Mouse (Mus musculus) embryonic facial prominence, embryonic 12.5 days (tissue): Measurements from ENCODE around the gene Hist1h3e. TPM values are rescaled to one million over a fixed set of nuclear protein-coding genes. Genes with fewer than 3 reads are reported as not detected.
"Not testable (repeated sequence)": the region's sequence is repeated elsewhere in the genome, so short reads cannot be mapped to it uniquely, and the experiment has no call there.

Experiments used
- ATAC-seq: fragments of 200-750 bp; cut with Nextera tagmentation; 2 replicates; pipeline ENCODE4 v1.8.0; 2017; ENCODE audit not compliant: insufficient number of reproducible peaks, insufficient read depth, low FRiP score, low TSS enrichment
- H3K27ac ChIP-seq: fragments of 300-500 bp; sonication (generic); 2 replicates; pipeline ENCODE4 v1.5.1; 2016; ENCODE audit warnings: mild to moderate bottlenecking
- H3K27me3 ChIP-seq: fragments of 300-500 bp; sonication (generic); 2 replicates; pipeline ENCODE4 v1.6.1; 2016; ENCODE audit warnings: mild to moderate bottlenecking, moderate library complexity
- H3K36me3 ChIP-seq: fragments of 300-500 bp; sonication (generic); 2 replicates; pipeline ENCODE4 v1.6.1; 2016; ENCODE audit warnings: mild to moderate bottlenecking
- H3K4me1 ChIP-seq: fragments of 300-500 bp; sonication (generic); 2 replicates; pipeline ENCODE4 v1.6.1; 2016
- H3K4me2 ChIP-seq: fragments of 300-500 bp; sonication (generic); replicated peaks from 2 replicates; pipeline ENCODE4 v1.6.1; 2016; ENCODE audit warnings: mild to moderate bottlenecking, moderate library complexity
- H3K4me3 ChIP-seq: fragments of 300-500 bp; sonication (generic); 2 replicates; pipeline ENCODE4 v1.5.1; 2016; ENCODE audit warnings: mild to moderate bottlenecking
- H3K9ac ChIP-seq: fragments of 300-500 bp; sonication (generic); 2 replicates; pipeline ENCODE4 v1.6.1; 2016; ENCODE audit warnings: mild to moderate bottlenecking, moderate library complexity
- H3K9me3 ChIP-seq: fragments of 300-500 bp; sonication (generic); 2 replicates; pipeline ENCODE4 v1.6.1; 2016; ENCODE audit warnings: mild to moderate bottlenecking, moderate library complexity
- WGBS: fragments of 180-500 bp; shearing (Covaris S2); methylation state at CpG from one replicate; pipeline ENCODE4 v1.1.7; 2016; 5-methylcytosine and 5-hydroxymethylcytosine counted together
- polyA plus RNA-seq: library from polyadenylated mRNA; unstranded; fragments of >200 nt; fragmentation: Nextera tagmentation; extraction: Ambion mirVana; gene quantifications from 2 replicates; pipeline ENCODE4 v1.2.1, GENCODE M21; 2016

Hist1h3e gene
- polyA plus RNA-seq, 1 experiment from 2014 or later: 9.5 TPM

DNA sequence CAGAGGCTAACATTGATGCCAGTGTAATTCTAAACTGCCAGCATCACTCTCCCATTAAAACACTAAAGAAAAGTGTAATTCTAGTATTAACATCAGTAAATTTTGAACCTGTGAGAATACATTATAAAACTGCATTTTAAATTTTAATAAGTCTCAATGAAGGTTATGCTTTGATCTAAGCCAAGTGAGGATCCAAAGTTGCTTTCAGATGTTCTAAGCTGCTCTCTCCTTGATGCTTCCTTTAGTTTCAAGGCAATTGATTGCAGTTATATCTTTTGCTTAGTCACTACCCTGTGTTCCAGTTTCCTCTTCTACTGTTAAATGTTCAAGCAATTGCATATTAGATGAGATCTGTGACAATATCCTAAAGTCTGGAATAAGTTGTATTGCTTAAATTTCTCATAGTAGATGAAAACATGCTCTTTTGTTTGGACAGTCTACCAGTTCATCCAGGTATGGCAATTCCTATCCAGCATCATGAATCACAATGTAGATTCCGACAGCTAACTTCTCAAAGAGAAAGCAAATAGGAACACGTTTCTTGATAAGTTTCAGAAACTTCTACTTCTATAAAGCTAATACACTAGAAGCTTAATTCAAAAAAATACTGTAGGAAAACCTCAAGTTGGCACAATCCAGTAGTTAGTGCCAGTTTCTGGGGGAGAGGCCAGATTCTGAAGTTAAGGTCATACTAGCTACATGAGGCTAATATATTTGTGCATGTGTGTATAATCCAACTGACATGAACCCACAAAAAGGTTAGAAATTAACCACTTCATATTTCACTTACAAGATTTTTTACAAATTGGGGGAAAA lies 10.3 kb upstream of the Hist1h3e start:
- Histone ChIP-seq H3K36me3 (no peaks in the 10 kb centered on the region), H3K4me2 (peak overlapping the region; percentile 74), H3K9me3 (no peaks in the 10 kb centered on the region), H3K4me1 (peaks cover 19% of the 10 kb centered on the region; the same call in 1 of the 2 replicates), H3K9ac (peak overlapping the region; percentile 72), H3K4me3 (peak overlapping the region; percentile 52), H3K27ac (peak overlapping the region; percentile 96), H3K27me3 (no peaks in the 10 kb centered on the region)
- no peak for ATAC-seq
- 37% methylated on average over 2 of the region's 2 CpGs for WGBS

DNA sequence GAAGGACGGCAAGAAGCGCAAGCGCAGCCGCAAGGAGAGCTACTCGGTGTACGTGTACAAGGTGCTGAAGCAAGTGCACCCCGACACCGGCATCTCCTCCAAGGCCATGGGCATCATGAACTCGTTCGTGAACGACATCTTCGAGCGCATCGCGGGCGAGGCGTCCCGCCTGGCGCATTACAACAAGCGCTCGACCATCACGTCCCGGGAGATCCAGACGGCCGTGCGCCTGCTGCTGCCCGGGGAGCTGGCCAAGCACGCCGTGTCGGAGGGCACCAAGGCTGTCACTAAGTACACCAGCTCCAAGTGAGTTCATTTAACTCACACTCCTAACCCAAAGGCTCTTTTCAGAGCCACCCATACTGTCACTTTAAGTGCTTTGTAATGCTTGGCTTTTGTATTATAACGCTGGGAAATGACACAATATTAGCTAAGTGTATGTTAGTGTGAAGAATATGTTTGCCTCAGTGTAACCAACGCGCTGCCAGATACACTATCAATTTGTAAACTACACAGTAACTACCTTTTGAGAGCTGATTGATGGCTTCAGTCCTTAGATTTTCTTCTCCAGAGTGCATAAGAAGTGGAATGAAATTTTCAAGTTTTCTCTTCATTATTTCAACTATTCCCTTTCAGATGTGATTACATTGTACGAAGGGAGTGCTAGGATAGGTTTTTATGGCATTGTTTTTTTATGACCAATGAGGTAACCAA lies 9.5 kb upstream of the Hist1h3e start:
- Histone ChIP-seq H3K4me3 (peak overlapping the region; percentile 52), H3K27ac (peak overlapping the region; percentile 96), H3K9ac (peak overlapping the region; percentile 72), H3K4me1 (peaks cover 13% of the 10 kb centered on the region; the same call in 1 of the 2 replicates), H3K4me2 (peak overlapping the region; percentile 74)
- WGBS: under 1% methylated on average over 17 of the region's 34 CpGs
- ATAC-seq, H3K27me3 ChIP-seq, H3K9me3 ChIP-seq, H3K36me3 ChIP-seq: not testable (repeated sequence)

DNA sequence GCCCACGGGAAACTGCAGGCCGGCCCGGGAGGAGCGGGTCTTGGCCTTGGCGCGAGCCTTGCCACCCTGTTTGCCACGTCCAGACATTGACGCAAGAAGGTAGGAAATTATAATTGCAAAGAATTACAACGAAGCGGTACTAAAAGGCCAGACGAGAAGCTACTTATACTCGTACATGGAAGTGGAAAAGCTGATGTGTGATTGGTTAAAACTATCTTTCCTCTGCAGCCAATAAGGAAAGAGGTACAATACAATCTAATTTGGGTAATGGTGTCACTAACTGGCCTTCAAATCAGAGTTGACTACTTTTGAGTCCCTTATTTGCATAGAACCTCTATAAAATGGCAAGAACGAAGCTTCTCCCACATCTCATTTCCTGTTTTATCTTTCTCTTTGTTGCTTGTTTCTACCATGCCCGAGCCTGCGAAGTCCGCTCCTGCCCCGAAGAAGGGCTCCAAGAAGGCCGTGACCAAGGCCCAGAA lies 8.9 kb upstream of the Hist1h3e start, which contains the start of the genes Hist1h2ae and Hist1h2bg:
Gene Hist1h2ae, minus strand, starts transcription at position 199 of the 482 bp plus-strand sequence.
Gene Hist1h2bg, plus strand, starts transcription at position 375 of the 482 bp plus-strand sequence.
- Histone ChIP-seq H3K4me1 (peaks cover 8% of the 10 kb centered on the region; the same call in 1 of the 2 replicates), H3K27me3 (no peaks in the 10 kb centered on the region), H3K9ac (peak within 1 kb of the TSS; percentile 72), H3K27ac (peak within 1 kb of the TSS; percentile 96), H3K4me2 (peak within 1 kb of the TSS; percentile 74), H3K9me3 (no peaks in the 10 kb centered on the region), H3K36me3 (no peaks in the 10 kb centered on the region), H3K4me3 (peak within 1 kb of the TSS; percentile 52)
- peak; percentile 91 for ATAC-seq
- whole genome bisulfite sequencing: 0% methylated on average over 18 of the region's 18 CpGs

DNA sequence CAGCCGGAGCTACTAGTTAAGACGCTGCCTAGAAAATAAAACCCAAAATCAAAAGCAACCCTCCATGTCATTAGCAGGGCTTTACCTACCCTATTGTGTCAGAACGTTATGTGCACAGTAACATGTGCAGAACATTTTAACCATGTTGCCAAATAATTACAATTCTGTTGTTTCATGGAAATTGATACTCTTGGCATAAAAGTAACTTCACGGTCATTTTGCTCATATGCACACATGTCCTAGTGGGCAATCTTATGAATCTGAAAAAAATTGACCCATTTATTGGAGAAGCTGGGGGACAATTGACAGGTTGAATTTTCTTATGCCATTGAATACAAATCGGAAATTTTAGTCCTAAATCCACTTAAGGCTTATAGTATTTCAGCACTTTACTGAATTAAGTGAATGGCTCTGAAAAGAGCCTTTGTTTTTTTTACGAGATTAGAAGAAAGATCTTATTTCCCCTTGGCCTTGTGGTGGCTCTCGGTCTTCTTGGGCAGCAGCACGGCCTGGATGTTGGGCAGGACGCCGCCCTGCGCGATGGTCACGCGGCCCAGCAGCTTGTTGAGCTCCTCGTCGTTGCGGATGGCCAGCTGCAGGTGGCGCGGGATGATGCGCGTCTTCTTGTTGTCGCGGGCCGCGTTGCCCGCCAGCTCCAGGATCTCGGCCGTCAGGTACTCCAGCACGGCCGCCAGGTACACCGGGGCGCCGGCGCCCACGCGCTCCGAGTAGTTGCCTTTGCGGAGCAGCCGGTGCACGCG lies 8.3 kb upstream of the Hist1h3e start:
- not testable (repeated sequence) for ATAC-seq, H3K36me3 ChIP-seq, H3K4me1 ChIP-seq, H3K9me3 ChIP-seq, H3K27me3 ChIP-seq
- 1% methylated on average over 24 of the region's 41 CpGs for WGBS
- peak overlapping the region; percentile 96 for H3K27ac ChIP-seq
- H3K9ac ChIP-seq: peak overlapping the region; percentile 44
- H3K4me2 ChIP-seq: peak overlapping the region; percentile 55
- H3K4me3 ChIP-seq: peak overlapping the region; percentile 52

DNA sequence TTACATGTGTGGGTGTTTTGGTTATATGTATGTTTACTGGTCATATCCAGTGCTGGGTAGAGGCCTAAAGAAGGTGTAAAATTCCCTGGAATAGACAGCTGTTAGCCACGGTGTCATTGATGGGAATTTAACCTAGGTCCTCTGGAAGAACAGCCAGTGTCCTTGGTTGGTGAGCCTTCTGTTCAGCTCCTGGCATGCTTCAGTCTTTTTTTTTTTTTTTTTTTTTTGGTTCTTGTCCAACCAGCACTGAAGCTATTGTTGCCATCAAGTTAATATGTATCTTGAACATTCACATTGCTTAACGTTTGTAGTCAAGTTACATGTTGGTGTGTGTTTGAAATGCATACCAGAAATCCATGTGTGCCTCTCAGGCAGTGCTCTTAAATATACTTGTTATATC lies 2.3 kb upstream of the Hist1h3e start:
- Histone ChIP-seq H3K36me3 (no peaks in the 10 kb centered on the region), H3K27me3 (no peaks in the 10 kb centered on the region), H3K4me2 (no peak overlapping the region), H3K9me3 (no peaks in the 10 kb centered on the region), H3K4me3 (no peak overlapping the region), H3K27ac (peak overlapping the region; percentile 98; the same call in 1 of the 2 replicates), H3K9ac (no peak overlapping the region), H3K4me1 (no peaks in the 10 kb centered on the region)
- no peak for ATAC-seq
- WGBS: 84% methylated on average over 2 of the region's 2 CpGs

DNA sequence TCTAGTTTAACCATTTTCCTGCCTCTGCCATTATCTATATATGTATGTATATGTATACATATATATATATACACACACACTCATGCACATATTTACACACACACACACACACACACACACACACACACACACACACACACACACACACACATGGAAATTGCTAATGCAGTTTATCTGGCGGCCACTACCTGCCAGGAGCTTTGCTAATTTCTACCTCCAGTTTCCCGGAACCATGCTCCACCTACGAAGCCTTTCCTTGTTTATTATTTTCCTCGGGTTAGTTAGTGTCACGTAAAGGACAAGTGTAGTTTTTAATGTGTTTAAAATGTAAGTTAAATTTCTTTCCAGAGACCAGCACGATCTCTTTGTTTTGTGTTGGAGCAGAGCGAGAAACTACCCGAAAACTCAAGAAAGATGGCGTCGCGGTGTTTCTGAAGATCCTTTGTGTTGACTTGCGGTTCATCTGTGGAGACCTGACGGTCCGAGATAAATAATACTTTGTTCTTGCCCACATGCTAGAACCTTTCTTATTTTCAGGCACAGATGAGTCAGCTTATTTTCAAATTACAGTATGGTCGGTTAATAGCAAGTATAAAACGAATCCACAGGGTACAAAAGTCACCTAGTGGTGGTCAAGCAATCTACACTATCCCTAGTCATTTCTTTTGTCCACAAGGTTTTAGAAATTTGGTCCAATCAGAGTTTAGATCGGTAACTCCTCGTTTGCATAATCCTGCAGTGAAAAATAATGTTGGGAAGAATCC lies 712 bp upstream of the Hist1h3e start:
- Histone ChIP-seq H3K4me3 (peak overlapping the region; percentile 40), H3K36me3 (no peaks in the 10 kb centered on the region), H3K27me3 (no peaks in the 10 kb centered on the region), H3K27ac (peak overlapping the region; percentile 98), H3K4me2 (peak overlapping the region; percentile 74), H3K9me3 (no peaks in the 10 kb centered on the region), H3K9ac (peak overlapping the region; percentile 48), H3K4me1 (no peaks in the 10 kb centered on the region)
- ATAC-seq: peak; percentile 50
- 2% methylated on average over 18 of the region's 18 CpGs for WGBS

DNA sequence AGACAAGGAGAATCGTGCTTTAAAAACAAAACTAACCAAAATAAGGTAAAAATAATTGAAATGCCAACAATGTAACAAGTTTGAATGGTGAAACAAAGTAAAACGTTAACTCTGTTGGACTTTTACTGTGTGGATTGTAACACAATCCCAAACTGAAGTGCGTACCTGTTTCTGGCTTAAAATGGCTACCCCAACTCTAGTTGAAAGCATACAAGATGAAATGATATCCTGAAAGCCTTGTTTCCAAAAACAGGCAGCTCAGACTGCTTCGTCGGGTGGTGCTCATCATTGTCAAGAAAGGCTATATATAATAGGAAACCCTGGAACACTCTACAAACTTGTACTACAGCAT lies 662 bp downstream of the Hist1h3e start:
- 3% methylated on average over 2 of the region's 5 CpGs for WGBS
- Histone ChIP-seq H3K9ac (peak overlapping the region; percentile 36; the same call in 1 of the 2 replicates), H3K4me2 (peak overlapping the region; percentile 74), H3K27ac (peak overlapping the region; percentile 98), H3K4me3 (peak overlapping the region; percentile 40)
- not testable (repeated sequence) for H3K9me3 ChIP-seq, ATAC-seq, H3K27me3 ChIP-seq, H3K36me3 ChIP-seq, H3K4me1 ChIP-seq

DNA sequence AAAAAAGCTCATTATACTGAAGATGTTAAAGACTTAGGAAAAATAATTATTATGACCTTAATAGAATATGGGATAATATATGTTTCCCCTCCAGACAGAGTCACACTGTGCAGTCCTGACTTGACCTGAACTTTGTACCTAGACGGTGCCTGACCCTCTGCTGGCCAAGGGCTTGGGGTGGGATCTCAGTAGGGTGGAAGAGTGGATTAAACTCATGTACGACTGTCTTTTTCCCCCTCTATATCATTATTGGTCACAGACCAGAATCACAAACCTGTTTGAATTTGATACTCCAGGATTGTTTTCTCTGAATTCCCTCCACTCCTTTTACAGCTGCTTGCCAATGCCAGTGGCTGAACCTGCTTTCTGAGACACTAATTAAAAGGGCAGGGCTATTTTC lies 1.5 kb downstream of the Hist1h3e start:
- H3K9ac ChIP-seq, H3K36me3 ChIP-seq, H3K4me1 ChIP-seq, H3K9me3 ChIP-seq, H3K4me3 ChIP-seq, ATAC-seq, H3K27me3 ChIP-seq: not testable (repeated sequence)
- H3K27ac ChIP-seq: 0 out of 2 replicates have a peak overlapping the region, but pooled peaks have one; percentile 57
- 9% methylated on average over 2 of the region's 2 CpGs for WGBS
- peak overlapping the region; percentile 27; the same call in 1 of the 2 replicates for H3K4me2 ChIP-seq

DNA sequence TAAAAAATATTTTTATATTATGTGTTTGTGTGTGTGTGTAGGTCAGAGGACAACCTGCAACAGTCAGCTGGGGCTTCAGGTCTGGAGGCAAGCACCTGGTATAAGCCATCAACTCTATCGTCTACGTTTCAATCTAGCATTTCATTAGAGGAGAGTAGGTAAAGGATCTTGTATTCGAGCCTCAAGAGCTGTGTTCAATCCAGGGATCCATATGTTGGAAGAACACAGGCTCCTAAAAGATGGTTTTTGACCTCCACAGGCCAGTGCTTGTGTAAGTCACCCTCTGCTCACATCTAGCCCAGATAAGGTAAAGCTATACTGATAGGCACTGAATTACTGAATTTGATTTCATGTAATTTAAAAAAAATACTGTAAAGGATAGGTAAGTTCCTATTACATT lies 5.3 kb downstream of the Hist1h3e start:
- H3K9ac ChIP-seq: no peak overlapping the region
- H3K4me1 ChIP-seq: 0 out of 2 replicates have a peak, but pooled peaks cover 6% of the 10 kb centered on the region
- H3K27ac ChIP-seq: peak overlapping the region; percentile 99
- no peaks in the 10 kb centered on the region for H3K36me3 ChIP-seq
- H3K27me3 ChIP-seq: no peaks in the 10 kb centered on the region
- WGBS: 65% methylated on average over 3 of the region's 3 CpGs
- no peak overlapping the region for H3K4me3 ChIP-seq
- H3K9me3 ChIP-seq: no peaks in the 10 kb centered on the region
- H3K4me2 ChIP-seq: peak overlapping the region; percentile 82
- no peak for ATAC-seq

DNA sequence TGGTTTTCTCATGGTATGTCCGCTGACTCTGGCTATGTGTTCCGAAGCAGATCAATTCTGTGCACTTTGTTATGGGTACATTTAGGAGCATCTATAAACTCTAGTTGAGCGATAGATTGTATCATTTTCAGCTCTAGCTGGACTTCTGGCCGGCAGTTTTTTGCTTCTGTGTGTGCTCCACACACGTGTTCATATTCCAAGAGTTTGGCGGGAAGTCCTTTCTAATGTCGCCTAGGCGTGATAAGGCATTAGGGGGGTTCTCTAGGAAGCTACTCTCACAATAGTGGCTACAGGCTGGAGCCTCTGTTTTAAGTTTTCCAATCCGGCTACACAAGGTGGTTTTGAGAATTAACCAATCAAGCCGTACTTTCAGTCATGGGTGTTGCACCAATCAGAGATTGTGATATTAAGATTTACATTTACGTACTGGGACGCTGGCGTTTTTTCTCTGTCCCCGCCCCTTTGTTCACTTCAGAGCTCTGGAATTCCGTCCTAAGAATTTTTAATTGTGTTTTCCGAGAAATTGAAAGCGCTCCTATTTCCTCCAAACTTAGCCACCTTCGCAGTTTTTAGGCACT lies 6.2 kb downstream of the Hist1h3e start:
- Histone ChIP-seq H3K9me3 (no peaks in the 10 kb centered on the region), H3K27me3 (no peaks in the 10 kb centered on the region), H3K4me1 (0 out of 2 replicates have a peak, but pooled peaks cover 6% of the 10 kb centered on the region), H3K4me3 (peak overlapping the region; percentile 66), H3K27ac (peak overlapping the region; percentile 99), H3K9ac (peak overlapping the region; percentile 75), H3K4me2 (peak overlapping the region; percentile 82), H3K36me3 (no peaks in the 10 kb centered on the region)
- peak; percentile 45 for ATAC-seq
- under 1% methylated on average over 18 of the region's 18 CpGs for WGBS
